Mouse (Mus musculus): ENCODE measurements around the gene Tex14.
A peak's percentile ranks its signal among the peaks of the same experiment; 100 is the strongest.
"Not testable (repeated sequence)": the region's sequence is repeated elsewhere in the genome, so short reads cannot be mapped to it uniquely, and the experiment has no call there.

Tex14 gene

DNA sequence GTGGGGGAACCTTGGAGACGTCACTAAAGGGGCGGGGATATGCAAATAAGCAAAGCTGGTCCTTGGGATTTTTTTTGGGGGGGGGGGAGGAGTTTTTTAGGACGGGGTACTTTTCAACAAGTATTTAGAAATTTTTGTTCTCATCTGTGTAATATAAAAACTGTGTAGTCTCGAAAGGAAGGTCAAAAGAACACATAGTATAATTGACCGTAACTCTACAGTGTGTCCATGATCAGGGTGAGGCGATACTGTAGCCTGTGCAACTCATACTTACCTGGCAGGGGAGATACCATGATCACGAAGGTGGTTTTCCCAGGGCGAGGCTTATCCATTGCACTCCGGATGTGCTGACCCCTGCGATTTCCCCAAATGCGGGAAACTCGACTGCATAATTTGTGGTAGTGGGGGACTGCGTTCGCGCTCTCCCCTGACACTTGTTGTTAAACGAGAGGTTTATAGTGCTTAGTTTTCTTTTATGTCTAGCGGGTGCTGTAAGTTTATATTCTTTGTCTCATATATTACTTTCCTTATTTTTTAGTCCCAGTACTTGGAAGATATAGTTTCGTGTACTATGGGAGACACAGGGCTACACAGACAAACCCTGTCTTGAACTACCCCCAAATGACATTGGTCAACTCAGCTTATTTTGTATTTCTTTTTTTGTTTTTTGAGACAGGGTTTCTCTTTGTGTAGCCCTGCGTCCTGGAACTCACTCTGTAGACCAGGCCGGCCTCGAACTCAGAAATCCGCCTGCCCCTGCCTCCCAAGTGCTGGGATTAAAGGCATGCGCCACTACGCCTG, 21.8 kb downstream of the Tex14 start:
- peak; percentile 94 for DNase-seq (ENCODE audit: low read depth, low spot score)

DNA sequence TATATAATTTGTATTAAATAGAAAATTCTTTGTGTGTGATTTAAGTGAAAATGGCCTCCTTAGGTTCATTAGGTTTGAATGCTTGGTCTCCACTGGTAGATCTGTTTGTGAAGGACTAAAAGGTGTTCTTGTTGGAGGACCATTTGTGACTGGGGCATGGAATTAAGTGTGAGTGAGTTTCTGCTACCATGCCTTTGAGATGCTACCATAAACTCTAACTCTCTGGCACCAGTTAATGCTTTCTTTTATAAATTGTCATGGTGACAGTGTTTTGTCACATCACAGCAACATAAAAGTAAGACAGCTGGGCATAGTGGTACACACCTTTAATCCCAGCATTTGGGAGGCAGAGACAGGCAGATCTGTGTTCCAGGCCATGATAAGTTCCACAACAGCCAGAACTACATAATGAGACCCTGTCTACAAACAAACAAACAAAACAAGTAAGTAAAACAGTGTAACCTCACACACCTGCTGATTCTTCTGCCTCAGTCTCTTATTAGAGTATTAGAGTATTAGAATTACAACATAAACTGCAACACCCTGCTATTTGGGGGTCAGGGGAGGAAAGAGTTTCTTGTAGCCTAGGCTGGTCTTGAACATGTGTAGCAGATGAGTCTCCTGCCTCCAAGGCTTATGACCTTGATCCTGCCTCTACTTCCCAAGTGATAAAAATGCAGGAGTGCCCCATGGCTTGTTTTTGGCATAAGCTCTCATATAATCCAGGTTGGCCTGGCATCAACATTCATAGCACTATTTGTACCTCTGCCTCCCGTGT, 22.6 kb downstream of the Tex14 start:
- peak; percentile 84 for DNase-seq (ENCODE audit: low read depth, low spot score)

DNA sequence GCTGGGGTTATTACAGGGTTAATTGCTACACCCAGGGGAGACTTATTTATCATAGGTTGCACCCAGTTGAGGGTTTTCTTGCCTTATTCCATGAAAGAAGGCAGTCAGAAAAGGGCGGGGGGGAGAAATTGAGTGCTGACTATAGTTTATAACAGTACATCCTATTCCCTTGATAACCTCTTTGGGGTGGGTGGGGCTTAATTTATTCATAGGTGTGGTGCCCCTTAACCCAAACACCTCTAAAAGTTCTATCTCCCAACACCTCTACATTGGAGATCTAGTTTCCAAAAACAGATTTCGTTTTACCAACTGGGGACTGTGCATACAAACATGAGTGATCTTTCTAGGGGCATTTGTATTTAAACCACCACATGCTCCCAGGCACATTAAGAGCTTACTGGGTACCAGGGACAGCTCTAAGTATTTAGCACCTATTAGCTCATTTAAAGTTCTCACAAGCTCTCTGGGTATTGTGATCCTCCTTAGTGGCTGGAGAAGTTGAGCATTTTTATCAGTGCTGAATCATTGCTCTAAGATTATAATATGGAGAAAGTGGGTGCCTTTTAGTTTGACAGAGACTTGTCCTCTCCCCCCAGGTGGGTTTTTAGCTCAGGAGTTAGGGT, 23.3 kb downstream of the Tex14 start:
- DNase-seq (ENCODE audit: low read depth, low spot score): no peak

DNA sequence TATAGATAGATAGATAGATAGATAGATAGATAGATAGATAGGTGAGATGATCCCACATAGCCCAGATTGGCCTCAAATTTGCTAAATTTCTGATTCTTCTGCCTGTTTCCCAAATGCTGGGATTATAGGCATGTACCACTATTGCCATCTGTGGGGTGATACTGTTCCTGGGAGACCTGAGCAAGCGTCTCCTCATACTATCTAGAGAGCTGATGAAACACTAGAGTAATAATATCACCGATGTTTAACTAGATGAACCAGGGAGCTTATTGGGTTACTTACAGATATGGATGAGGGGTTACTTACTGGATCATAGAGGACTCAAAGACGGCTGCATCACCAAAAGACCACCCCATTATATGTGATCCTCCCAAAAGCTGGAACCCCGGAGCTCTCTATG, 24.5 kb downstream of the Tex14 start:
- no peak for DNase-seq (ENCODE audit: low read depth, low spot score)

DNA sequence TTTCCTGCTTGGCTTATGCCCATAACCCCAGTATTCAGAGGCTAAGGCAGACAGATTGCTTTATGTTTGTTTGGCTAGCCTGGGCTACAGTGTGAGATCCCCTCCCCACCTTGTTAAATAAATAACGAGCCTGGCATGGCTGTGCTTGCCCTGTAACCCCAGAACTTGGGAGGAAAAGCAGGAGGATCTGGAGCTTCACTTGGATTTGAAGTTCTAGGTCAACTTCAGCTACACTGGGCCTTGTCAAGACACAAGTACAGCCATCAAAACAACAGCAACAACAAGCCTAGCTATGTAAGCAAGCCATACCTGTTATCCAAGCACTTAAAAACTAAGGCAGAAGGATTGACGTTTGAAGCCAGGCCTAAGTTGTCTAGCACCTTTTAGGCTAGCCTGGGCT, 25.5 kb downstream of the Tex14 start:
- no peak for DNase-seq (ENCODE audit: low read depth, low spot score)

DNA sequence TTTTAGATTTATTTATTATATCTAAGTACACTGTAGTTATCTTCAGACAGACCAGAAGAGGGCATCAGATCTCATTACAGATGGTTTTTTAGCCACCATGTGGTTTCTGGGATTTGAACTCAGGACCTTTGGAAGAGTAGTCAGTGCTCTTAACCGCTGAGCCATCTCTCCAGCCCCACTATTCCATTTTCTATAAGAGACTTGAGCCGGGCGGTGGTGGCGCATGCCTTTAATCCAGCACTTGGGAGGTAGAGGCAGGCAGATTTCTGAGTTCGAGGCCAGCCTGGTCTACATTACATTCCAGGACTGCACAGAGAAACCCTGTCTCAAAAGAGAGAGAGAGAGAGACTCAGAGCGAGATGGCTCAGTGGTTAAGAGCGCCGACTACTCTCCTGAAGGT, 26.9 kb downstream of the Tex14 start:
- DNase-seq (ENCODE audit: low read depth, low spot score): not testable (repeated sequence)

DNA sequence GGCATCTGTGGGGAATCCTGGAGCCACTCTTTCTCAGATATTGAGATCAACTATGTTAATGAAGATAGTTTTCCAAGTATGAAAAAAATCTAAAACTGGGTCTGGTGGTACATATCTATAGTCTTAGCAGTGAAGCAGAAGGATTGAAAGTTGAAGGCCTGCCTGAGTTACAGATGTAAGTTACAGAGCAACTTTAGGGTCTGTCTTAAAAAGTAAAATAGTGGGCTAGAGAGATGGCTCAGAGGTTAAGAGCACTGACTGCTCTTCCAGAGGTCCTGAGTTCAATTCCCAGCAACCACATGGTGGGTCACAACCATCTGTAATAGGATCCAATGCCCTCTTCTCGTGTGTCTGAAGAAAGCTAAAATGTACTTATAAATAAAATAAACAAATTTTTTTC, 27.6 kb downstream of the Tex14 start:
- no peak for DNase-seq (ENCODE audit: low read depth, low spot score)

DNA sequence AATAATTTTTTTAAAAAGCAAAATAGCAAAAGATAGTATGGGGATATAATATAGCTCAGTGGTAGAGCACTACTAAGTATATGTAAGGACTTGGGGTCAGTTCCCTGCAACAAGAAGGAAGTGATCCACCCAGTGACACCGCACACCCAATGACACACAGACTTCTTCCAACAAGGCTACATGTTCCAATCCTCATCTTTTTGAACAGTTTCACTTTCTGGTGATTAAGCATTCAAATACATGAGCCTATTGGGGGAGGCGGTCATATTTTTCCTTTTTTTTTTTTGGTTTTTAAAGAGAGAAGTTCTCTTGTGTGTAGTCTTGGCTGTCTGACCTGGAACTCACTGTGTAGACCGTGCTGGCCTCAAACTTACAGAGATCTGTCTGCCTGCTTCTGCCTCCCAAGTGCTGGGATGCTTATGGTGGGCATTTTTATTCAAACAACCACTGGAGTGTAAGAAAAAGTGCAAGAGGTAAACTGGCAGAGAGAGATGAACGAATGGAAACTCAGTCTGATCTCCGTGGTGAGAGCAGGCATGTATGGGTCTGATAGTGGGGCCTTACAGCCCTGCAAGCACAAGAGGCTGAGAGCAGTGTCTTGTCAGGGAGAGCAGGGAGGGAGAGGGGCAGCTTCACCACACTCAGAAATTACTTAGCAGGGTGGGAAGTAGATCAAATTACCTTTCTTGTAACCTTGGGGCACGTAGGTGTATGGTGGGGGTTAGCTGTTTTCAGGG, 28.2 kb downstream of the Tex14 start:
- no peak for DNase-seq (ENCODE audit: low read depth, low spot score)

DNA sequence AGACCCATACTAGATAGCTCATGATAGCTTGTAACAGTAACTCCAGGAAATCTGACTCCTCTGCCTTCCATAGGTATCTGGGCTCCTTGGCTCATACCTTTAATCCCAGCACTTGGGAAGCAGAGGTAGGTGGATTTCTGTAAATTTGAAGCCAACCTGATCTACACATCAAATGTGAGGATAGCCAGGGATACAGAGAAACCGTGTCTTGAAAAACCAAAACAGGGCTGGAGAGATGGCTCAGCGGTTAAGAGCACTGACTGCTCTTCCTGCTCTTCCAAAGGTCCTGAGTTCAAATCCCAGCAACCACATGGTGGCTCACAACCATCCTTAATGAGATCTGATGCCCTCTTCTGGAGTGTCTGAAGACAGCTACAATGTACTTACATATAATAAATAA, 30.2 kb downstream of the Tex14 start:
- DNase-seq (ENCODE audit: low read depth, low spot score): not testable (repeated sequence)

DNA sequence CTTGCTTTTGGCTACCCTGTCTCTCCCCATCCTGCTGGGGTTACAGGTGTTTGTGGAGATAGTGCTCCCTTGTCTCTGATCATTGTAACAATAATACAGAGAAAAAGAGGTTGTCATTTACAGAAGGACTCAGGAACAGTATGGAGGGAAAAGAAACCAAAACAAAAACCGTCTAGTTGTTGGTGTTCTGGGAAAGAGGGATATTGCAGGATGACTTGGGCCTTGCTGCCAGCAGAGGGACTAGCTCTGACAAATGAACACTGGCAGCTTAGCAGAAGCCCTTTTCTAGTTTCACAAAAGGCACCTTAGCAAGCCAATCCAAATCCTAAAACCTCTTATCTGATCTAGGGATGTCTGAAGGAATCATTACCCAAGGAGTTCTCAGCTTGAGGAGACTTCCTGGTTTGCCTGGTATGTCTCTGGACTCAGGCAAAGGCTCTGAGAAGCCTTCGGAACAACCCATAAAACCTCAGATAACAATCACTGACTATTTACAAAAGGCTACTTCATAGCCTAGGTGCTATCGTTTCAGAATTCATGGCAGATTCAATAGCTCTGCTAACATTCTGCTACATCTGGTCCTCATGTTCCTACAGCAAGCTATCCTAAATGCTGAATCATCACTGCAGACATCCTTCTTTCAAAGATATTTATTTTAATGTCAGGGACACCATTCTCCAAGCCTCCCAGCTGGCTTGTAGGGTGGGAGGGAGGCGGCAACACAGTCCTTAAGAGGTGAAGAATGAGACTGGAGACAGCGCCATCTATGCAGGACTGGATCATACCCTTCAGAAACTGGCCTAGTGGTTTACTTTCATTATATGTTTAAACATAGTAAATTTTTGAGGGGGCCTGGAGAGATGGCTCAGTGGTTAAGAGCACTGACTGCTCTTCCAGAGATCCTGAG, 31.7 kb downstream of the Tex14 start:
- DNase-seq (ENCODE audit: low read depth, low spot score): no peak

DNA sequence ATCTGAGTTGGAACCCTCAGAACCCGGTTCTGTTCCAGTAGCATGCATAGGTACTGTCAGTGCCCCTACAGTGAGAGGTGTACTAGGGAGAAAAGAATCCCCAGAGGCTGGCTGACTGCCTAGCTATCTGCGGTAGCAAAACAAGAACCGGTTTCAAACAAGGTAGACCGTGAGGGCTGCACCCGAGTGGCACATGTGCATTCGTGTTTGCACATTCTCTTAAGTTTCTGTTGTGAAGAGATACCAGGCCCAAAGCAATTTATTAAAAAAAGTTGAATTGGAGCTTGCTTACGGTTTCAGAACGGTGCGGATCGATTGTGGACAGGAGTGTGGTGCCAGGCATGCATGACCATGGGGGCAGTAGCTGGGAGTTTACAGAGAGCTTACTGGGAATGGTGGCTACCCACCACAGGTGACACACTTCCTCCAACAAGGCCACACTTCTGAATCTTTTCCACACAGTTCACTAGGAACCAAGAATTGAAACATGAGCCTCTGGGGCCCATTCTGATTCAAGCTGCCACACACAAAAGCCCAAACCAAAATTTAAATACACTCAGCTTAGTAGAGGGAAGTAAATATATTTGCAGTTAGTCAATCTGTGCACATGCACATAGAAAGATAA, 35.0 kb downstream of the Tex14 start:
- no peak for DNase-seq (ENCODE audit: low read depth, low spot score)

DNA sequence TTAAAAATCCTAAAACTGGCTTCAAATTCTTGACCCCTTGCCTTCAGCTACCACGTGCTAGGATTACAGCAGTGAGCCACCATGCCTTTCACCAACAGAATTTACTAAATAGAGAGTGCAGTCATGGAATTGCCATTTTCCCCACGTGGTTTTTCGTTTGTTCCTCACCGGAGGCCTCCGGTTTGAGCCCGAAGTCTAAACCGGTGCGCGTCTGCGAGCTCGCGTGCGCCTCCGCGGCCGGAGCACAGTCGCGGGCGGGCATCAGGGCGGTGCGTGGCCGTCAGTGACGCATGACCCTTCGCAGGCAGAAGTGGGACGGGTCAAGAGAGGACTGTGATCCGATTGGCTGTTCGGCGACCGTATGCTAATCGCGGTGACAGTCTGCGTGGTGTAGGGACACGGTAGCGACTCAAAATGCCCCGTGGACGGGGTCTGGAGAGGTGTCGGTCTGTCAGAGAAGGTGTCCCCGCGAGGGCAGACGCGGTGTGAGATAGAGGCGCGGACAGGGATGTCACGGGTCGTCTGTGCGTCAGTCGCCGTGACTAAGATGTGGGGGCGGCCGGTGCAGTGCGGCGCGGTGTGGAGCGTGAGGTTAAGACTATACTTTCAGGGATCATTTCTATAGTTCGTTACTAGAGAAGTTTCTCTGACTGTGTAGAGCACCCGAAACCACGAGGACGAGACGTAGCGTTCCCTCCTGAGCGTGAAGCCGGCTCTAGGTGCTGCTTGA, 37.9 kb downstream of the Tex14 start:
- peak; percentile 67 for DNase-seq (ENCODE audit: low read depth, low spot score)

DNA sequence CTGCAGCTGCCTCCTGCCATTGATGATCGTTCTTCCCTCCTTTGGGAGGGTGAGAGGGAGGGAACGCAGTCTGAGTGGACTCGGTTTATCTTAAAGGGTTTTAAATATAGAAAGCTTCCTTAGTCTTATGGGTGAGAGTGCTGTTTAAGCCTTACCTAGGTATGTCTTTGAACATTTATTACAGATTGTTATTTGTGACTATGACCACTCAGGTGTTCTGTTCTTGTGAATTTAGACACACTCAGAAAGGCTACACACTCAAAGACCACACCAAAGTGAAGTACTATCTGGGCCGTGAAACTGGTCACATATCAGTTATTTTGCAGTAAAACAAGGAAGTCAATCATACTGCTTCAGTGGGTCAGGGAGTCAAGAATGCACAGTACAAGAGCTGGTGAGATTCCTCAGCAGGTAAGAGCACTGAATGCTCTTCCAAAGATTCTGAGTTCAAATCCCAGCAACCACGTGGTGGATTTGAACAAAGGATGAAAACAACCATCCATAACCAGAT, 38.6 kb downstream of the Tex14 start:
- DNase-seq (ENCODE audit: low read depth, low spot score): peak; percentile 98

DNA sequence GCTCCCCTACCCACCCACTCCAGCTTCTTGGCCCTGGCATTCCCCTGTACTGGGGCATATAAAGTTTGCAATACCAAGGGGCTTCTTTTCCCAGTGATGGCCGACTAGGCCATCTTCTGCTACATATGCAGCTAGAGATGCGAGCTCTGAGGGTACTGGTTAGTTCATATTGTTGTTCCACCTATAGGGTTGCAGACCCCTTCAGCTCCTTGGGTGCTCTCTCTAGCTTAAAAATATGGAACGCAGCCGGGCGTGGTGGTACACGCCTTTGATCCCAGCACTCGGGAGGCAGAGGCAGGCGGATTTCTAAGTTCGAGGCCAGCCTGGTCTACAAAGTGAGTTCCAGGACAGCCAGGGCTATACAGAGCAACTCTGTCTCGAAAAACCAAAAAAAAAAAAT, 39.2 kb downstream of the Tex14 start:
- not testable (repeated sequence) for DNase-seq (ENCODE audit: low read depth, low spot score)

DNA sequence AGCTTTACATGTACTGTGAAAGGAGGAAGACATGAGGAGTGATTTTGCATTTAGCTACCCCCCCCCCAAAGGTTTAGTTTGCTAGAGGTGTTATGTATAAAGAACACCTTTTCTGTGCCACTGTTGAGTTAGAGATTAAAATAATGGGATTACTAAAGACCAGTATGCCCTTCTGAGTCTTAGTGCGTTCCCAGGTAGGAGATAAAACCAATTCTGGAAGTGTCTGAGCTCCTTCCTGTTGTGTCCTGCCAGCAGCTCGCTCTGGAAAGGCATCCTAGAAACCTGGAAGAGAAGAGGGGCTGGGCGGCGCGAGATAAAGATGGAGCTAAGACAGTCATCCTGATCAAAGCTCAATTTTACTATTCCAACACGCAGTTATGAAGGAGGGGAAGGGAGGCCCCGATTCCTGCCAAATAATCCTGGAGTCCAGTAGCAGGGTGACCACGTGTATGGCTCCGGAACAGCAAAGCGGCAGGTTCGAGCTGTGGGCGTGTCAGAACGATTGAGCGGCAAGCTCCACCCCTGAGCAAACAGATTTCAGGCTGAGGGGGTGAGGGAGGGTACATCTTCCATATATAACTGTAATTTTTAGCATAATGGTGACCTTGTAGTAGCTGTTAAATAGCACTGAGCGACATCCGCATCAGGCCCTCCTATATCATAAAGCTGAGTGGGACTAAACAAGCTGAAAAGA, 40.0 kb downstream of the Tex14 start:
- DNase-seq (ENCODE audit: low read depth, low spot score): no peak

DNA sequence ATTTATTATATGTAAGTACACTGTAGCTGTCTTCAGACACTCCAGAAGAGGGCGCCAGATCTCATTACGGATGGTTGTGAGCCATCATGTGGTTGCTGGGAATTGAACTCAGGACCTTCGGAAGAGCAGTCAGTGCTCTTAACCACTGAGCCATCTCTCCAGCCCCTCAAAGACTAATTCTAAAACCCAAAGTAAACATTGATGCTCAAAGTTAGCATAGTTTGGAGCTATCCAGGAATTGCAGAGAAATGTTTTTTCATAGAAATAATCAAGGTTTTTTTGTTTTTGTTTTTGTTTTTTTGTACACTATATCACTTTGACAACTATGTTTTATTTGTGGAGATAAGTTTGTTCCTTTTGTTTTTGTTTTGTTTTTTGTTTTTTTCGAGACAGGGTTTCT, 40.7 kb downstream of the Tex14 start:
- not testable (repeated sequence) for DNase-seq (ENCODE audit: low read depth, low spot score)

DNA sequence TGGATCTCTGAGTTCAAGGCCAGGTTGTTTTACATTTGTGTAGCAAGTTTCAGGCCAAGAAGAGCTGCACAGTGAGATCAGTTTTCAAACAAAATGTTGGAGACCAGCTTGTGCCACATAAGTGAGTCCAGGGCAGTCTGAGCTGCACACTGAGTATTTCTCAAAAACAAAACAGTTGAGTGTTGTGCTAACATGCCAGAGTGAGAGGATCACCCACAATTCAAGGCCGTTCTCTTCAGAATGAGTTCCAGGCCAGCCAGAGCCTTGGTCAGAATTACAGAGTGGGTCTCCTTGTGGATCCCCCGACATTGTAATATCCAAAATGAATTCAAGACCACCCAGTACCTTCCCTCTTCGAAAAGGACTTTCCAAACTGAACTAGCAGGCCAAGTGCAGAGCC, 41.3 kb downstream of the Tex14 start:
- no peak for DNase-seq (ENCODE audit: low read depth, low spot score)

DNA sequence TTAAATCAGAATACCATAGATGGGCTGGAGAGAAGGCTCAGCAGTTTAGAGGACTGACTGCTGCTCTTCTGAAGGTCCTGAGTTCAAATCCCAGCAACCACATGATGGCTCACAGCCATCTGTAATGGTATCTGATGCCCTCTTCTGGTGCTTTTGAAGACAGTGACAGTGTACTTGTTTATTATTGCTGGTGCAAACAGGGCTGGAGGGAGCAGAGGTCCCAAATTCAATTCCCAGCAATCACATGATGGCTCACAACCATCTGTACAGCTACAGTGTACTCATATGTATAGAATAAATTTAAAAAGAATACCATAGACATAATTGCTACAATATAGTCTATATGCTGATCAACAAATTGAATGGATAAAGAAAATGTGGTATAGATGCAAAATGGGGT, 42.6 kb downstream of the Tex14 start:
- DNase-seq (ENCODE audit: low read depth, low spot score): no peak

DNA sequence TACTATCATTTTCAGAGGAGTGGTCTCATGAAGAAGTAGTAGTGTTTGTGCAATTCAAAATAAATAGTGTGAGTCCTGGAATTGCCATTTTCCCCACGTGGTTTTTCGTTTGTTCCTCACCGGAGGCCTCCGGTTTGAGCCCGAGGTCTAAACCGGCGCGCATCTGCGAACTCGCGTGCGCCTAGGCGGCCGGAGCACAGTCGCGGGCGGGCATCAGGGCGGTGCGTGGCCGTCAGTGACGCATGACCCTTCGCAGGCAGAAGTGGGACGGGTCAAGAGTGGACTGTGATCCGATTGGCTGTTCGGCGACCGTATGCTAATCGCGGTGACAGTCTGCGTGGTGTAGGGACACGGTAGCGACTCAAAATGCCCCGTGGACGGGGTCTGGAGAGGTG, 43.2 kb downstream of the Tex14 start:
- peak; percentile 78 for DNase-seq (ENCODE audit: low read depth, low spot score)

All from 3T3-L1 (cell line).